Mouse (Mus musculus): ENCODE results near the gene Hdac6. TPM values are rescaled to one million over a fixed set of nuclear protein-coding genes. Genes with fewer than 3 reads are reported as not detected.
"Not testable (repeated sequence)": the region's sequence is repeated elsewhere in the genome, so short reads cannot be mapped to it uniquely, and the experiment has no call there.

Hdac6 gene
- polyA plus RNA-seq, 2 experiments = 28.1 to 67.3 TPM

DNA sequence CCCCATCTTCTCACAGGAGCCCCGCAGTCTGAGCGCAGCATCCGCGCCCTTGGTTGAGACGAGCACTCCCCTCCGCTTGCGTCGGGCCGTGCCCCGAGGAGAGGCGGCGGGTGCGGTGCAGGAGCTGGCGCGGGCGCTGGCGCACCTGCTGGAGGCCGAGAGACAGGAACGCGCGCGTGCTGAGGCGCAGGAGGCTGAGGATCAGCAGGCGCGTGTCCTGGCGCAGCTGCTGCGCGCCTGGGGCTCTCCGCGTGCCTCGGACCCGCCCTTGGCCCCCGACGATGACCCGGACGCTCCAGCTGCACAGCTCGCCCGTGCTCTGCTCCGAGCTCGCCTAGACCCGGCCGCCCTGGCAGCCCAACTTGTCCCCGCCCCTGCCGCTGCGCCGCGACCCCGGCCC lies 25.7 kb downstream of the Hdac6 start:
- no peaks in the 10 kb centered on the region for H3K36me3 ChIP-seq (ENCODE audit: control insufficient read depth, insufficient read depth, low read length)
- H3K9me3 ChIP-seq (ENCODE audit: control insufficient read depth, low read length) = no peaks in the 10 kb centered on the region
- H3K27ac ChIP-seq (replicated peaks; ENCODE audit: low read depth, low read length) = no peak overlapping the region
- H3K4me1 ChIP-seq (ENCODE audit: control insufficient read depth, insufficient read depth, low read length) = no peaks in the 10 kb centered on the region
- 21% methylated on average over 25 of the region's 48 CpGs for WGBS
- H3K4me3 ChIP-seq (replicated peaks; ENCODE audit: low read length) = peak overlapping the region; percentile 21
- H3K9ac ChIP-seq (ENCODE audit: low read depth, low read length, severe bottlenecking) = no peak overlapping the region
- no peak for DNase-seq (ENCODE audit: low spot score)
- TF ChIP-seq POLR2A (IDR thresholded peaks at IDR 0.05; ENCODE audit: borderline replicate concordance, extremely low read depth, insufficient read depth, insufficient read length) = no peak
- H3K4me2 ChIP-seq (replicated peaks; ENCODE audit: low read depth, low read length, severe bottlenecking) = peak overlapping the region; percentile 37
- H3K27me3 ChIP-seq (ENCODE audit: control insufficient read depth, insufficient read depth, low read length) = peaks cover 31% of the 10 kb centered on the region
- ATAC-seq (ENCODE audit: low FRiP score, low read depth) = no peak

- Histone ChIP-seq H3K36me3 (ENCODE audit: control insufficient read depth, insufficient read depth, low read length) (no peaks in the 10 kb centered on the region), H3K4me1 (ENCODE audit: control insufficient read depth, insufficient read depth, low read length) (no peaks in the 10 kb centered on the region), H3K4me3 (replicated peaks; ENCODE audit: low read length) (peak within 1 kb of the TSS; percentile 30), H3K27me3 (ENCODE audit: control insufficient read depth, insufficient read depth, low read length) (peaks cover 28% of the 10 kb centered on the region), H3K4me2 (replicated peaks; ENCODE audit: low read depth, low read length, severe bottlenecking) (peak within 1 kb of the TSS; percentile 43), H3K9ac (ENCODE audit: low read depth, low read length, severe bottlenecking) (no peak within 1 kb of the TSS), H3K27ac (replicated peaks; ENCODE audit: low read depth, low read length) (no peak within 1 kb of the TSS), H3K9me3 (ENCODE audit: control insufficient read depth, low read length) (no peaks in the 10 kb centered on the region)
- DNase-seq (ENCODE audit: low spot score) (no peak), ATAC-seq (ENCODE audit: low FRiP score, low read depth) (no peak)
- WGBS = 21% methylated on average over 20 of the region's 40 CpGs
- no peak for TF ChIP-seq POLR2A (IDR thresholded peaks at IDR 0.05; ENCODE audit: borderline replicate concordance, extremely low read depth, insufficient read depth, insufficient read length)
Measured at GRCm38 (mm10) chrX:7919601-7920383, 27.9 kb downstream of the Hdac6 start, which contains the start of gene Pcsk1n. TSS of gene Pcsk1n (plus strand) at chrX:7919822.

GRCm38 (mm10) chrX:7917960-7918359 lies 29.7 kb downstream of the Hdac6 start:
- H3K9ac ChIP-seq (ENCODE audit: low read depth, low read length, severe bottlenecking); H3K4me2 ChIP-seq (replicated peaks; ENCODE audit: low read depth, low read length, severe bottlenecking); ATAC-seq (ENCODE audit: low FRiP score, low read depth); H3K36me3 ChIP-seq (ENCODE audit: control insufficient read depth, insufficient read depth, low read length); H3K27ac ChIP-seq (replicated peaks; ENCODE audit: low read depth, low read length); H3K4me1 ChIP-seq (ENCODE audit: control insufficient read depth, insufficient read depth, low read length); H3K9me3 ChIP-seq (ENCODE audit: control insufficient read depth, low read length); DNase-seq (ENCODE audit: low spot score); H3K4me3 ChIP-seq (replicated peaks; ENCODE audit: low read length): not testable (repeated sequence)
- WGBS = 70% methylated on average over 6 of the region's 6 CpGs
- peaks cover 26% of the 10 kb centered on the region for H3K27me3 ChIP-seq (ENCODE audit: control insufficient read depth, insufficient read depth, low read length)

DNA sequence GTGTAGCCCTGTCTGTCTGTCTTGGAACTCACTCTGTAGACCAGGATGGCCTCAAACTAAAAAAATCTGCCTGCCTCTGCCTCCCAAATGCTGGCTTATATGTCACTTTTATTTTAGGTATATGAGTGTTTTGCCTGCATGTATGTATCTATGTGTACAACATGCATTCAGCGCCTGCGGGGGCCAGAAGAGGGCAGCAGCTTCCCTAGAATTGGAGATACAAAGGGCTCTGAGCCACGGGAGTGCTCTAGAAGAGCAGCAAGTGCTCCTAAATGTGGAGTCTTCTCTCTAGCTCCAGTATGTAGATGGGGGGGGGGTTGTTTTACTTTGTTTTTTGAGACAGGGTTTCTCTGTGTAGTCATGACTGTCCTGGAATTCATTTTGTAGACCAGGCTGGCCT lies 32.0 kb downstream of the Hdac6 start:
- H3K4me1 ChIP-seq (ENCODE audit: control insufficient read depth, insufficient read depth, low read length); ATAC-seq (ENCODE audit: low FRiP score, low read depth); H3K27me3 ChIP-seq (ENCODE audit: control insufficient read depth, insufficient read depth, low read length); DNase-seq (ENCODE audit: low spot score); H3K9ac ChIP-seq (ENCODE audit: low read depth, low read length, severe bottlenecking); H3K4me3 ChIP-seq (replicated peaks; ENCODE audit: low read length); H3K4me2 ChIP-seq (replicated peaks; ENCODE audit: low read depth, low read length, severe bottlenecking); H3K36me3 ChIP-seq (ENCODE audit: control insufficient read depth, insufficient read depth, low read length); H3K9me3 ChIP-seq (ENCODE audit: control insufficient read depth, low read length); H3K27ac ChIP-seq (replicated peaks; ENCODE audit: low read depth, low read length): not testable (repeated sequence)
- 44% methylated on average over 3 of the region's 3 CpGs for WGBS

- TF ChIP-seq POLR2A (IDR thresholded peaks at IDR 0.05; ENCODE audit: borderline replicate concordance, extremely low read depth, insufficient read depth, insufficient read length) = no peak
- Histone ChIP-seq H3K27ac (replicated peaks; ENCODE audit: low read depth, low read length) (no peak overlapping the region), H3K4me3 (replicated peaks; ENCODE audit: low read length) (no peak overlapping the region), H3K27me3 (ENCODE audit: control insufficient read depth, insufficient read depth, low read length) (no peaks in the 10 kb centered on the region), H3K4me2 (replicated peaks; ENCODE audit: low read depth, low read length, severe bottlenecking) (no peak overlapping the region), H3K4me1 (ENCODE audit: control insufficient read depth, insufficient read depth, low read length) (no peaks in the 10 kb centered on the region), H3K9ac (ENCODE audit: low read depth, low read length, severe bottlenecking) (no peak overlapping the region), H3K36me3 (ENCODE audit: control insufficient read depth, insufficient read depth, low read length) (peaks cover 10% of the 10 kb centered on the region), H3K9me3 (ENCODE audit: control insufficient read depth, low read length) (no peaks in the 10 kb centered on the region)
- 61% methylated on average over 6 of the region's 6 CpGs for WGBS
- ATAC-seq (ENCODE audit: low FRiP score, low read depth) = no peak
- DNase-seq (ENCODE audit: low spot score) = no peak
Measured at GRCm38 (mm10) chrX:7910473-7910872, 37.2 kb downstream of the Hdac6 start.

DNA sequence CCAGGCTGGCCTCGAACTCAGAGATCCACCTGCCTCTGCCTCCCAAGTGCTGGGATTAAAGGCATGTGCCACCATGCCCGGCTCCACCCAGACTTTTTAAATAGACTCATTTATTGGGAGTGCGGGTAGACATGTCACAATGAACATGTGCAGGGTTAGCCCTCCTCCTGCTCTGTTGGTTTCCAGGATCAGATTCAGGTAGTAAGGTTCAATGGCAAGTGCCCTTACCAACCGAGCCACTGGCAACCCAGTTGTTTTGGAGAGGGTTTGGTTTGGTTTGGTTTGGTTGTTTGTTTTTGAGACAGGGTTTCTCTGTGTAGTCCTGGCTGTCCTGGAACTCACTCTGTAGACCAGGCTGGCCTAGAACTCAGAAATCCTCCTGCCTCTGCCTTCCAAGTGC lies 38.4 kb downstream of the Hdac6 start, which contains the start of gene Gm10490:
Gene Gm10490 (plus strand): TSS at position 301 of the 400 bp plus-strand sequence.
- H3K9ac ChIP-seq (ENCODE audit: low read depth, low read length, severe bottlenecking); H3K4me1 ChIP-seq (ENCODE audit: control insufficient read depth, insufficient read depth, low read length); H3K9me3 ChIP-seq (ENCODE audit: control insufficient read depth, low read length); ATAC-seq (ENCODE audit: low FRiP score, low read depth); H3K27me3 ChIP-seq (ENCODE audit: control insufficient read depth, insufficient read depth, low read length); DNase-seq (ENCODE audit: low spot score); H3K27ac ChIP-seq (replicated peaks; ENCODE audit: low read depth, low read length); H3K4me3 ChIP-seq (replicated peaks; ENCODE audit: low read length); H3K4me2 ChIP-seq (replicated peaks; ENCODE audit: low read depth, low read length, severe bottlenecking): not testable (repeated sequence)
- peaks cover 10% of the 10 kb centered on the region for H3K36me3 ChIP-seq (ENCODE audit: control insufficient read depth, insufficient read depth, low read length)
- 86% methylated on average over 4 of the region's 4 CpGs for WGBS
